Mouse (Mus musculus): ENCODE measurements around the gene Rab40c.

DNA sequence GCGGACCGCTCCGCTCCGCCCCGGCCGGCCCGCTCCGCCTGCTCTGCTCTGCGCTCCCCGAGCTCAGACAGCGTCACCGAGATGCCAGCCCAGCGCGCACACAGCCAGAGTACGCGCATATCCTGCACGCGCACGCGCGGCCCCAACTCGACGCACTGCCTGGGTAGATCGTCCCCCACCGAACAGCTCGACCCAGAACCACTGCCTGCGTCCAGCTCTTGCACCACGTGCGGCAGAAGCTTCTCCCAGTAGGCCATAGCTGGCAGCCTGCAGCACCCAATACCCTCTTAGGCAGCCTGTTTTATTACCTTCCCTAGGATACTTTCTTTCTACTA lies 82.5 kb downstream of the Rab40c start, which contains the start of gene Rhbdl1:
- TF ChIP-seq CTCF (IDR thresholded peaks at IDR 0.05) = no peak
- no peak for TF ChIP-seq EP300 (IDR thresholded peaks at IDR 0.05)

All from lung, postnatal 0 days (tissue).